Mouse (Mus musculus) spleen, postnatal 14 days (tissue): ENCODE results near the gene Mta1.

Experiments
- DNase-seq, 2 experiments: peaks; one replicate each; pipeline ENCODE4 v3.0.0; 2021 to 2022; ENCODE audit warnings: low spot score in 2 of 2

Gene Mta1

DNA sequence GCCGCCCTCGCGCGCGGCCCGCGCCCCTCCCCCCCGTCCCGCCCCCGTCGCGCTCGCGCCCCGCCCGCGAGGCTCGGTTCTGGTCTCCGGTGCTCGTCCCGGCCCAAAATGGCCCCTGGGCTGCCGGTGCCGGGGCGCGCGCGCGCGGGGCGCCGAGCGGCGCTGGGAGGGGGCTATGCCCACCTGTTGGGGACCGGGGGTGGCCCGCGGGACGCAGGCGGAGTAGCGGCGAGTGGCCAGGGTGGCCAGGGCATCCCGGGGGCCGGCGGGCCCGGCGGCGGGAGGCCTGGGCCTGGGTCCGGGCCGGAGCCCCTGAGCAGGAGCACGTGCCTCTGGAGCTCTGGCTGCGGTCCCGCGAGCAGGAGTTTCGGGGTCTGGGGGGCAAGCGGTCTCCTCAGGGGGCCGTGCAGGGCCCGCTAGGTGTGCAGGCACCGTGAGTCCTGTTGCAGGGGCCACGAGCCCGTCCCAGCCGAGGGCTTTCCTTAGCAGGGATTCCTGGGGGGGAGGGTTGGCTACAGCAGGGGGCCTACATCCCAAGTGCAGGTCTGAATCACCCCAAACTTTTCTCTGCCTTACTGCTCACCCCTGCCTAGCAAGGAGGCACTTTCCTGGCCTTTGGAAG lies 563 bp downstream of the Mta1 start:
- no peak for DNase-seq

DNA sequence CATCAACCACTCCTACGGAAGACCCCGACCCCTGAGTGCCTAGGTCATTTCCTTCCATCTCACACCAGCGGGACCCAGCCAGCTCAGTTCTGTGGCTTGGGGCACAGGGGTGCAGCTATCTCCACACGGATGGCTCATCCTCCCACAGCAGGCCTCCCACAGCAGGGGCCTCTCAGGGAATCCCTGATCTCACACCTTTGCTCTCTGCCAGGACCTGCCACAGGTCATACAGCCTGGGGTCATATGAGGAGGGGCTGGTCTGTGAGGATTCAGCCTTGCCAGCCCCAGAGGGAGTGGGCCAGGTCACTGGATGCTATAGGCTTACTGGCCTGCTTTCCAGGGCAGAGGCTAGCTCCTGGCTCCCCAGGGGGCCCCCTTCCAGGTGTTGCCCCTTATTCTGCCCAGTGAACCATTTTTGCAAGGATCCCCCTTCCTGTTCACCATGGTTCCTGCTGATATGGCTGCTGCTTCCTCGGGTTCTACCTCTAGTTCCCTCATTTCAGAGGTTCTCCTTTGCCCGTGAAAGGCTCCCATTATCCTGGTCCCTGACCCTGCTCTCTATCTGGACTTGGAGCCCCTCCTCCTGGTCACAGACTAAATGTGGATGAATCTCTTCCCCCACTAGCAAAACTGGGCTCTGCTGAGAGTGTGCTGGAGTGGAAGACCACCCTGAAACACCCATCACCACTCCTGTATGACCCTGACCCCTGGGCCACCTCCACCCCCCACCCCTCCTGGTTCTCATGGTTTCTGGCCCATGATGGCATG lies 1.6 kb downstream of the Mta1 start:
- DNase-seq = no peak

GRCm38 (mm10) chr12:113100448-113101076 lies 2.5 kb downstream of the Mta1 start:
- no peak for DNase-seq

DNA sequence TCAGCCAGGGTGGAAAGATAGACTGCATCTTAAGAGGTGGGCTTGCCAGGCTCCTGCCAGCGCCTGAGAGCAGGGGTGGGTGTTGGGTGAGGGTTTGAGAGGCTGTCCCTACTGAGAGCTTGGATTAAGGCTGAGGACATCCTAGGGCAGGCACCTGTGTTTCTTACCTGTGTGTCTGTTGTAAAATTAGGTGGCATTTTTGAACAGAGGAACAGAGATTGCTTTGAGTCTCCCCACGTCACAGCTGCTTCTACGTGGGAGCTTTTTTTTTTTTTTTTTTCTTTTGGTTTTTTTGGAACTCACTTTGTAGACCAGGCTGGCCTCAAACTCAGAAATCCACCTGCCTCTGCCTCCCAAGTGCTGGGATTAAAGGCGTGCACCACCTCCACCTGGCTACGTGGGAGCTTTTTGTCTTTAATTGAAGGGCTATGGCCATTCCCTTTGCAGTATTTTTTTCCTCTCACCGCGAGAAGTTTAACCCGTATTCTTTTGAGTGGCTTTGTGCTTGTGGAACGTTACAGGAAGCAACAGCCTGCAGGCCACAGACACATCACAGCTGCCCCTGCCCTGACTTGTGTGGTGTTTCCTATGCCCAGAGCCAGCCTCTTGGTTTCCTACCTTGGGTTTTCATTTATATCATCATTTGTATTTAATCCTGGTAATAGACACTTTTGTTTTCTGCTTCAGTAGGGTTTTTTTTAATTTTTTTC lies 3.3 kb downstream of the Mta1 start:
- DNase-seq = no peak

- DNase-seq = peak in 1 of 2 experiments; percentile 63
These were observed 4.4 kb downstream of the Mta1 start for GRCm38 (mm10) chr12:113102461-113102860.

GRCm38 (mm10) chr12:113103846-113104451 lies 5.9 kb downstream of the Mta1 start:
- DNase-seq = peak in 1 of 2 experiments; percentile 21

DNA sequence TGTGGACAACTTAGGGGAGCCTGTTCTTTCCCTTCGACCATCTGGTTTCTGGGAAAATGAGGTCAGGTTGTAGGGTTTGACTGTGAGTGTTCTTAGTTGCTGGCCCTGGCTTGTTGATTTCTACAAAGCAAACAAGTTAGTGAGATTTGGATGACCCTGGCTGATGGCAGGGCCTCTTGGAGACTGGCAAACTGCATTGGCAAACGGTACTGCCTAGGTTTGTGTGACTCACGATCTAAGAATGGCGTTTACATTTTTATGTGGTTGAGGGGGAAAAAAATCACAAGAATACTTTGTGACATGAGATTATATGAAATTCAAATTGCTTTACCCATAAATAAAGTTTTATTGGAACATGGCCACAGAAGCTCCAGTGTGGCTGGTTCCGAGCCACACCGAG lies 8.3 kb downstream of the Mta1 start:
- DNase-seq = no peak

DNA sequence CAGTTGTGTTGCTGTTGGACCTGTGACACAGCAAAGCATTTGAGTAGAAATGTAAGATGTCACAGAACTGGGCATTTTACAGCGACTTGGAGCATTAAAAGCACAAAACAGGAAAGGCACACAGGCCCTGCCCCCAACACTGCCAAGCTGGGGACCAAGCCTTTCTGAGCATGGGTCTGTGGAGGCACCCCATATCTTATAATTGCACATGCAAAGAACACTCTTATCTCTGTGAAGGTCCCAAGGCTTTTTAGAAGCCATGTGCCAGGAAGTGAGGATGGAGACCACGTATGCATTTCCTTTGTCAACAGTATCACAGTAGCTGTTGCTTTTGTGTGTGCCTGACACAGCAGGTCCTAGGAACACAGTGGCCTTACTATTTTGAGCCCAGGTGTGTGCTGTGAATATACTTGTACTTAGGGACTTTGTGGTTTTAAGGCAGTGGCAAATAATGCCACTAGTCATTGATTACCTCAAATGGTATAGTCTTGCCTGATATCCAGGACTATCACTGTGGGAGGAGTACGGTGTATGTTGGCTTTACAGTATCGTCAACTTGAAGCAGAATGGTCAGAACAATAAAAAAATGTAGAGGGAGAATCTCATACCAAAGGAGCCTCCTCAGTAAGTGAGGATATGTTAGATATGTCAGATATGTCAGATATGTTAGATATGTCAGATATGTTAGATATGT lies 9.5 kb downstream of the Mta1 start:
- DNase-seq = peak in 1 of 2 experiments; percentile 16

DNA sequence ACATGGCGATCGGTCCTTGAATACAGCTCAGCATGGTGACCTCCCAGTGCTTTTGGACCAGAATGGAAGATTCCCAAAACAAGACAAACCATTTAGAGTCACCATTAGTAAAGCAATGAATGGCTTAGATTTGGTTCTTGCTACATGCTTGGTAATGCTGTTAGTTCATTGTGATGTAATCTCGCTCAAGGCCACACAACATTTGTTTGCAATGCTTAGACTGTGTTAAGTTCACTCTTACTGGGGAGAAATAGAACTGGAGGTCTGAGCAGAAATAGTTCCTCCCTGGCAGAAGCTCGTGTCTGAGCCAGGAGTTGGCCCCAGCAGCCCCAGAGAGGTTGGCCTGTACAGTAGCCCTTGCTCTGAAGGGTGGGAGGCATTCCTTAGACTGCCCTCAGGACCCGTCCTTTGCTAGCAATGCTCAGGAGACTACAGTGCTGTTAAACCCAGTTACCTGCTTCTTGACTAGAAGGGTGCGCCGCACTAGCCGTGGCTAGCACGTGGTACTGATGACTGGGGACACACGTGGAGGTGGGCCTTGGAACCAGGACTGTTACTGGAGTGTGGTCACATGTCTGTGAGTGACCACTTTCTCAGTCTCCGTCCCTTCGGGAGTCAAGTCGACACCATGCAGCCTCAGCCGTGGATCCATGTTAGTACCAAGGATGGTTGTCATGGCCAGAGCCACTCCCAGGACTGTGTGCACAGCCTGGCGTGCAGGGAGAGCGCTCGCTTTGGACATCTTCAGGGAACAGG lies 10.6 kb downstream of the Mta1 start:
- no peak for DNase-seq

- no peak for DNase-seq
These were observed 11.7 kb downstream of the Mta1 start for GRCm38 (mm10) chr12:113109801-113110200.

DNA sequence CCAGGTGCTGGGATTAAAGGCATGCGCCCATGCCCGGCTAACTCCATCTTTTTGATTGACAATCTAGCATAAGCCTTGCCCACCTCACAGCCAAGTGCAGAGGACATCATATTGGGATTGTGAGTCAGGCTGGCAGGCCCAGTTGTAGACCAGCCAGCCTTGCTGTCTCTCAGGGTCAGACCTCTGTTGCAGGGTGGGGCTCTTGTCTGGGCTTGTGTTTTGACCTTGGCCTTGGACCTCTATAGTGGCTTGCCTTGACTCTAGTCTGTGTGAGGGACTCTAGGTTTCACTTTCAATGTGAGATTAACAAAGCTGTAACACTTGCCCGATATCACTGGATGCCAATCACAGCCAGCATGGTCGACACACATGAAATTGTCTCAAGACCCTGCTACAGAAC lies 16.1 kb downstream of the Mta1 start:
- no peak for DNase-seq

GRCm38 (mm10) chr12:113114856-113115538 lies 16.9 kb downstream of the Mta1 start:
- DNase-seq = no peak

- peak; percentile 56 to 76 for DNase-seq
These were observed 21.7 kb downstream of the Mta1 start for GRCm38 (mm10) chr12:113119516-113120410.

DNA sequence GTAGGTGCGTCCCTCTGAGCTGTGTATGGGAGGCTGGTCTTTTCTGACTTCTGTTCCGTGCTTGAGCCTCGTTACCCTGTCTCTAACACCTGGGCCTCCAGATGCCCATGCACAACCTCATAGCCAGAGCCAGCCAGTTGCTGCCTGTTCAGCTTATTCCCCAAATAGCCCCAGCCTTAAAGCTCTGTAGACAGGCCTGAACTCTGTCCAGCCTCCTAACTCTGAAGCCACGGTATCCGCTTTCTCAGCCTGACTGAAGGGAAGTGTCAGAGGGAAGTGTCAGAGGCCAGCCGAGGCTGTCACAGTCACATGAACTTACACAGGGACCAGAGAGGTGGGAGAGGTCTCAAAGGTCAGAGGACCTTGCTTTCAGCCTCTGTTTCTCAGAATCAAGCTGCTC lies 26.6 kb downstream of the Mta1 start:
- DNase-seq = no peak

- no peak for DNase-seq
These were observed 32.7 kb downstream of the Mta1 start for GRCm38 (mm10) chr12:113130732-113131131.

DNA sequence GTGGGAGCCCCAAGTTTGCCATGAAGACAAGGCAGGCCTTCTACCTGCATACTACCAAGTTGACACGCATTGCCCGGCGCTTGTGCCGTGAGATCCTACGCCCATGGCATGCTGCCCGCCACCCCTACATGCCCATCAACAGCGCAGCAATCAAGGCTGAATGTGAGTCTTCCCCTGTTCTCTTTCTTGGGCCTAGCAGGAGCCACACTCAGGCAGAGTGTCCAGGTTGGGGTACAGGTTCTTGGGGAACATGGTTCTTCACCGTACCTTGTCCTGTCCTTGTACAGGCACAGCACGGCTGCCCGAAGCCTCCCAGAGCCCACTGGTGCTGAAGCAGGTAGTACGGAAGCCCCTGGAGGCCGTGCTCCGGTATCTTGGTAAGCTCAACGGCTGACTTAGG lies 33.5 kb downstream of the Mta1 start:
- DNase-seq = no peak

DNA sequence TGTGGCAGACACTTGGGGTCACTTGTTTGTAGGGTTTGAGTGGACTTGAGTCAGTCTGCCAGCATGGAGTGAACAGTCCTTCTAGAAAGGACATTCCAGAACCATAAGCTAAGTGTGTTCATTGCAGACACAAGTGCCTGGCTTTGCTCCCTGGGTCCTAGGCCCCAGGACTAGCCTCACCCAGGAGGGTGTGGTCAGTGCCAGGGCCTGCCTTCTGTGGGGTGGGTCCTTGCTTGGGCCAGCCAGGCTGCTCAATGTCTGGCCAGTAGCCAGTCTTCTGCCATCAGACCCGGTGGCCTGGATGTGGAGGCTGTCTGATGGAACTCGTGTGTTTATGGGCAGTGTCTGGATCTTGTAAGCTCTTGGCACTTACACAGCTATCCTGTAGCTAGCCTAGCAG lies 34.5 kb downstream of the Mta1 start:
- no peak for DNase-seq

DNA sequence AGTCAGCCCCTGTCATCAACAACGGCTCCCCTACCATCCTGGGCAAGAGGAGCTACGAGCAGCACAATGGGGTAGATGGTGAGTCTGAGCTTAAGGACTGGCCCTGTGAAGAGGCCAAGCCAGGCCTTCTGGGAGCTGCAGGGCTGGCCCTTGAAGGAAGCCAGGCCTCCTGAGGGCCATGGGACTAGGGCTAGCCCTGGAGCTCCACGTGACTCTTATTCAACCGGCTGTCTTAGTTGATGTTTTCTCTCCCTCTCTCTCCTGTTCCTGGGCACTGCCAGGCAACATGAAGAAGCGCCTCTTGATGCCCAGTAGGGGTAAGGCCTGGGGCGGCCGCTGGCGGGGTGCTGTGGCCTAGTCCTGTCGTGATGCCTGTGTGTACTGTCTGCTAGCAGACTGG lies 35.2 kb downstream of the Mta1 start:
- no peak for DNase-seq

- no peak for DNase-seq
These were observed 35.9 kb downstream of the Mta1 start for GRCm38 (mm10) chr12:113133861-113134403.
